Mouse (Mus musculus): Measurements from ENCODE around the gene Sqstm1. TPM values are rescaled to one million over a fixed set of nuclear protein-coding genes. Genes with fewer than 3 reads are reported as not detected.

The Sqstm1 gene
- polyA plus RNA-seq, 1 experiment from 2014 or later: 197 TPM

DNA sequence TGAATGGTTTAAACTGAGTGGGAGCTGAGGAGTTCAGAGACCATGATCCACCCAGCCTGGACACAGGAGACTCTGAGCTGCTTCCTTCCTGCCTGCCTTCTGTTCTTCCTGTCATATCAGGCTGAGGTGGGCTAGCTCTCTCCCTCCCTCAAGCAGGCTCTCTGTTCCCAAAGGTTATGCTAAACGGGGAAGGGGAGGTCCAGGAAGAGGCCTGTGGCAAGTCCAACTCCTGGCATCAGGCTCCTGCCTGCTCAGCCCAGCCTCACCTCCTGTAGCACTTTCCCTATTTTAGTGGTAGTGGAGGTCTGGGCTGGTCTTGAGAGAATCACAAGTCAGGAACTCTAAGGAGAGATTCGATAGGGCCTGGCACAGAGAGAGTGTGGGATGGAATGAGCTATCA, 15.8 kb upstream of the Sqstm1 start:
- H3K4me1 ChIP-seq (ENCODE audit: control insufficient read depth, insufficient read depth, low read length): peaks cover 37% of the 10 kb centered on the region
- H3K4me2 ChIP-seq (replicated peaks; ENCODE audit: low read depth, low read length): peak overlapping the region; percentile 94
- WGBS: 31% methylated on average over 2 of the region's 2 CpGs

DNA sequence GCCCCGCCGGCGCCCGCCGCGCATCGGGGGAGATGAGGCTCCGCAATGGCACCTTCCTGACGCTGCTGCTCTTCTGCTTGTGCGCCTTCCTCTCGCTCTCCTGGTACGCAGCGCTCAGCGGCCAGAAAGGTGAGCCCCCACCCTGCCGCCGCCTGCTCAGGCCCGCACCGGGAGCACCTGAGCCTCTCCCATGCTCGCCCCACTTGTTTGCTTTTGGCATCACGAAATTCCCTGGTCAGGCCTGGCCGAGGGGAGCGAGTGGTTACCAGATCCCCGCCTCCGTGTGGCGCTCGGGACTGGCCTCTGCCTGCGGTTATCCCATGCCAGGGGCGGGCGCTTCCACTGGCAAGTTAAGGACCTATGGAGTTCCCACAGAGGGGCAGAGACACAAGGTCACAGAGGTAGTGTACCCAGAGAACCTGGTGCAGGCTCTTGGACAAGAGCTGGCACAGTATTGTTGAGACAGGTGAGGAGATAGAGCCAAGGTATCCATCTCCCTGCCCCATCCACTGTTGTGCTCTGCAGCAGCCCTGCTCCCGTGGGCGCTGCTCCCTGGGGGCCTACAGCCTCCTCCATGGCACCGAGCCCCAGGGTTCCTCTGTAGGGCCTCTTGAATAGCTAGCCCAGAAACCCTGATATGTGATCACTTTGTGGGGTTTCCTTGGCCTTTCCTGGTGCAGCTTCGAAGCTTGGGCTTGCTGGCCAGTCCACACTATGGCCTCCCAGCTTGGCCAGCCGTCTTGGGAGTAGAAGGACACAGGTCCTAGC, 15.2 kb upstream of the Sqstm1 start:
- peak; percentile 15 for ATAC-seq (ENCODE audit: low FRiP score, low TSS enrichment)
- peaks cover 37% of the 10 kb centered on the region for H3K4me1 ChIP-seq (ENCODE audit: control insufficient read depth, insufficient read depth, low read length)
- no peaks in the 10 kb centered on the region for H3K27me3 ChIP-seq (ENCODE audit: control insufficient read depth, insufficient read depth, low read length)

More for the DNA sequence above, 15.8 kb upstream of the Sqstm1 start:
- ATAC-seq (ENCODE audit: low FRiP score, low TSS enrichment): no peak
- peak overlapping the region; percentile 80 for H3K27ac ChIP-seq (ENCODE audit: low read depth, low read length)
- H3K9me3 ChIP-seq (ENCODE audit: control insufficient read depth, low read length): no peaks in the 10 kb centered on the region
- H3K27me3 ChIP-seq (ENCODE audit: control insufficient read depth, insufficient read depth, low read length): no peaks in the 10 kb centered on the region
- peak overlapping the region; percentile 71 for H3K4me3 ChIP-seq (ENCODE audit: low read length)
- H3K36me3 ChIP-seq (ENCODE audit: control insufficient read depth, insufficient read depth, low read length): no peaks in the 10 kb centered on the region
- H3K9ac ChIP-seq (ENCODE audit: low read depth, low read length): peak overlapping the region; percentile 91

GRCm38 (mm10) chr11:50224671-50225530, 14.3 kb upstream of the Sqstm1 start:
- Histone ChIP-seq H3K36me3 (ENCODE audit: control insufficient read depth, insufficient read depth, low read length) (no peaks in the 10 kb centered on the region), H3K4me1 (ENCODE audit: control insufficient read depth, insufficient read depth, low read length) (peaks cover 37% of the 10 kb centered on the region)

More for the DNA sequence above, 15.2 kb upstream of the Sqstm1 start:
- peak overlapping the region; percentile 80 for H3K27ac ChIP-seq (ENCODE audit: low read depth, low read length)
- WGBS: 2% methylated on average over 25 of the region's 34 CpGs
- peak overlapping the region; percentile 71 for H3K4me3 ChIP-seq (ENCODE audit: low read length)
- H3K4me2 ChIP-seq (replicated peaks; ENCODE audit: low read depth, low read length): peak overlapping the region; percentile 94
- no peaks in the 10 kb centered on the region for H3K36me3 ChIP-seq (ENCODE audit: control insufficient read depth, insufficient read depth, low read length)
- peak overlapping the region; percentile 91 for H3K9ac ChIP-seq (ENCODE audit: low read depth, low read length)
- H3K9me3 ChIP-seq (ENCODE audit: control insufficient read depth, low read length): no peaks in the 10 kb centered on the region

DNA sequence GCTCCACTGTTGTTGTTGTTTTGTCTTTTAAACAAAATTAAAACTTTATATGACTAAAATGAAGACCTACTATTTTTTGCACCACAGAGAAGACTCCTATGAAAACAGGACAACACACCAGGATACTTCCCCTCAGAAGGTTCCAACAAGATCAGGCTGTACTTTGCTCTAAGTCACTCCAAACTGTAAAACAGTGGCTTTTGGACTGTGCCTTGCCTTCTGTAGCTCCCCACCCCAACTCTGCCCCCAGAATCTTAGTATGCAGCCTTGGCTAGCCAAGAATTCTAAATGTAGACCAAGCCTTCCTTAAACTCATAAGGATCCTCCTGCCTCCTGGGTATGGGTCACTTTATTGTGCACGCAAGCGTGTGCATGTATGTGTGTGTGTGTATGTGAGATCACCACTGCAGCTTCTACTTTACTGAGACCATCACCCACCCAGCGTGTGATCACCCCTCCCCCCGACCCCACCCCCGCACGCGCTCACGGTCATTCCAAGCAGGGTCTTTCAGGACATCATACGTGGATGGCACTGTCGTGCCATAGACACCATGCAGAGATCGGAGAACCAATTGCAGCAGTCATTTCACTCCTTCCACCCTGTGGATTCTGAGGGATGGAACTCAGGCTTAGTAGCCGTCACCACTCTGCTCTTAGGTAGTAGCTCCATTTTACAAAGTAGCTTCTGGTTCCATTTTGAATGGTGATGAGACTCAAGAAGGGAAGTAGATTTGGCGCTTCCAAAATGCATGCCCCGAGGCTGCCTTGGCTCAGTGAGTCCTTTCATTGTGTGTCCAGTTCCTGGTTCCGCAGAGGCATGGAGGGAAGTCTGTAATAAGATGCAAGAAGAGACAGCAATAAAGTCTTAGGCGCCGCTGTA, 13.4 kb upstream of the Sqstm1 start:
- Histone ChIP-seq H3K9ac (ENCODE audit: low read depth, low read length) (peak overlapping the region; percentile 91), H3K36me3 (ENCODE audit: control insufficient read depth, insufficient read depth, low read length) (no peaks in the 10 kb centered on the region), H3K27me3 (ENCODE audit: control insufficient read depth, insufficient read depth, low read length) (no peaks in the 10 kb centered on the region), H3K27ac (ENCODE audit: low read depth, low read length) (peak overlapping the region; percentile 80), H3K4me1 (ENCODE audit: control insufficient read depth, insufficient read depth, low read length) (peaks cover 31% of the 10 kb centered on the region), H3K4me2 (replicated peaks; ENCODE audit: low read depth, low read length) (peak overlapping the region; percentile 94), H3K9me3 (ENCODE audit: control insufficient read depth, low read length) (no peaks in the 10 kb centered on the region), H3K4me3 (ENCODE audit: low read length) (peak overlapping the region; percentile 71)
- ATAC-seq (ENCODE audit: low FRiP score, low TSS enrichment): no peak
- WGBS: 6% methylated on average over 17 of the region's 17 CpGs

More at GRCm38 (mm10) chr11:50224671-50225530, 14.3 kb upstream of the Sqstm1 start:
- peak overlapping the region; percentile 91 for H3K9ac ChIP-seq (ENCODE audit: low read depth, low read length)
- H3K27ac ChIP-seq (ENCODE audit: low read depth, low read length): peak overlapping the region; percentile 80
- peak; percentile 88 for ATAC-seq (ENCODE audit: low FRiP score, low TSS enrichment)
- peak overlapping the region; percentile 94 for H3K4me2 ChIP-seq (replicated peaks; ENCODE audit: low read depth, low read length)
- peak overlapping the region; percentile 71 for H3K4me3 ChIP-seq (ENCODE audit: low read length)
- WGBS: under 1% methylated on average over 63 of the region's 70 CpGs
- no peaks in the 10 kb centered on the region for H3K9me3 ChIP-seq (ENCODE audit: control insufficient read depth, low read length)
- no peaks in the 10 kb centered on the region for H3K27me3 ChIP-seq (ENCODE audit: control insufficient read depth, insufficient read depth, low read length)

DNA sequence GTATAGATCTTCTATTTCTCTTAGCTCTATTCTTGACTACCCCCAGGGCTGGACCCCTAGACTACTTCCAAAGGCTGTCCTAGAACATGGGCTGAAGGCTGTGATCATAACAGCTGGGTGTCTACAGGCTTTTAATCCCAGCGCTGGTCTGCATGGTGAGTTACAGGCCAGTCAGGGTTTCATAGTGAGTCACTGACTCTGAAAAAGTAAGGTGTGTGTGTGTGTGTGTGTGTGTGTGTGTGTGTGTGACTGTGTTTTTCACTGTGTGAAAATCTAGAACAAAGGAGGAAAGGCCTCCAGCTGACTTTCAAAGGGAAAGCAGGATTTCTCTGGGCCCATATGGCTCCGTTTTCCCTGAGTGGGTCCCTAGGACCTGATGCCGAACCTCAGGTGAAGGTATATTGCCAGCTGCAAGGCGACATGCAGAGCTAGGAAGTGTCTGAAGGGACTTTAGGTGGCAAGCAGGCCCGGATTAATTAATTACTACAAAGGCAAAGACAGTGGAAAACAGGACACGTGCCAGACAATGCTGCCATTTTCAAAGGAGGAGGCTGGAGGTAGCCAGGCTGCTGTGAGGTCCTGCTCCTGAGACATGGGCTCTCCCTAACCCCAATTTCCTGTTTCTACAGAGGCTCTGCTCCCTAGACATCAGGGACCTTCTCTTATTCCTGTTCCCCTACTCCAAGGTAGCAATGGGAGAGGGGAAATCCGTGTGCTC, 12.1 kb upstream of the Sqstm1 start:
- no peaks in the 10 kb centered on the region for H3K36me3 ChIP-seq (ENCODE audit: control insufficient read depth, insufficient read depth, low read length)
- no peaks in the 10 kb centered on the region for H3K9me3 ChIP-seq (ENCODE audit: control insufficient read depth, low read length)
- H3K27ac ChIP-seq (ENCODE audit: low read depth, low read length): no peak overlapping the region
- no peak overlapping the region for H3K4me3 ChIP-seq (ENCODE audit: low read length)
- ATAC-seq (ENCODE audit: low FRiP score, low TSS enrichment): no peak
- 61% methylated on average over 7 of the region's 7 CpGs for WGBS
- H3K9ac ChIP-seq (ENCODE audit: low read depth, low read length): no peak overlapping the region
- no peaks in the 10 kb centered on the region for H3K27me3 ChIP-seq (ENCODE audit: control insufficient read depth, insufficient read depth, low read length)
- no peak overlapping the region for H3K4me2 ChIP-seq (replicated peaks; ENCODE audit: low read depth, low read length)
- peaks cover 23% of the 10 kb centered on the region for H3K4me1 ChIP-seq (ENCODE audit: control insufficient read depth, insufficient read depth, low read length)

DNA sequence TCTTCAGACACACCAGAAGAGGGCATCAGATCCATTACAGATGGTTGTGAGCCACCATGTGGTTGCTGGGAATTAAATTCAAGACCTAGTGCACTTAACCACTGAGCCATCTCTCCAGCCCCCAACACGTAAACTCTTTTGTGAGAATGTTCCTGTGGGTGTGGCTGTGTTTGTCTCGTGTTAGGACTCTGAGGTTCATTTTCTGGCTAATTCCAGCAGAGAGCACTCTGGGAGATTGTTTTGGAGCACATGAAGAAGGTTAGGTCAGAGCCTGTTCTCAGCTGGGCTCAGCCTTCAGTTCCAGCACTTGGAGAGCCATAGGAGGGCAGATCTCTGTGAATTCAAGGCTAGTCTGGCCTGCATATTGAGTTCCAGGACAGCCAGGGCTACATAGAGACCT, 9.2 kb upstream of the Sqstm1 start:
- Histone ChIP-seq H3K27ac (ENCODE audit: low read depth, low read length) (no peak overlapping the region), H3K4me3 (ENCODE audit: low read length) (no peak overlapping the region), H3K27me3 (ENCODE audit: control insufficient read depth, insufficient read depth, low read length) (no peaks in the 10 kb centered on the region), H3K4me1 (ENCODE audit: control insufficient read depth, insufficient read depth, low read length) (peaks cover 22% of the 10 kb centered on the region), H3K36me3 (ENCODE audit: control insufficient read depth, insufficient read depth, low read length) (no peaks in the 10 kb centered on the region), H3K4me2 (replicated peaks; ENCODE audit: low read depth, low read length) (no peak overlapping the region), H3K9me3 (ENCODE audit: control insufficient read depth, low read length) (no peaks in the 10 kb centered on the region), H3K9ac (ENCODE audit: low read depth, low read length) (no peak overlapping the region)
- ATAC-seq (ENCODE audit: low FRiP score, low TSS enrichment): no peak
- 66% methylated on average over 2 of the region's 2 CpGs for WGBS

- Histone ChIP-seq H3K9me3 (ENCODE audit: control insufficient read depth, low read length) (no peaks in the 10 kb centered on the region), H3K36me3 (ENCODE audit: control insufficient read depth, insufficient read depth, low read length) (no peaks in the 10 kb centered on the region), H3K27me3 (ENCODE audit: control insufficient read depth, insufficient read depth, low read length) (no peaks in the 10 kb centered on the region), H3K4me2 (replicated peaks; ENCODE audit: low read depth, low read length) (no peak overlapping the region), H3K4me1 (ENCODE audit: control insufficient read depth, insufficient read depth, low read length) (peaks cover 22% of the 10 kb centered on the region), H3K9ac (ENCODE audit: low read depth, low read length) (no peak overlapping the region), H3K4me3 (ENCODE audit: low read length) (no peak overlapping the region), H3K27ac (ENCODE audit: low read depth, low read length) (no peak overlapping the region)
- no peak for ATAC-seq (ENCODE audit: low FRiP score, low TSS enrichment)
- WGBS: 43% methylated on average over 4 of the region's 4 CpGs
Observed at GRCm38 (mm10) chr11:50217811-50218210, 7.2 kb upstream of the Sqstm1 start.

DNA sequence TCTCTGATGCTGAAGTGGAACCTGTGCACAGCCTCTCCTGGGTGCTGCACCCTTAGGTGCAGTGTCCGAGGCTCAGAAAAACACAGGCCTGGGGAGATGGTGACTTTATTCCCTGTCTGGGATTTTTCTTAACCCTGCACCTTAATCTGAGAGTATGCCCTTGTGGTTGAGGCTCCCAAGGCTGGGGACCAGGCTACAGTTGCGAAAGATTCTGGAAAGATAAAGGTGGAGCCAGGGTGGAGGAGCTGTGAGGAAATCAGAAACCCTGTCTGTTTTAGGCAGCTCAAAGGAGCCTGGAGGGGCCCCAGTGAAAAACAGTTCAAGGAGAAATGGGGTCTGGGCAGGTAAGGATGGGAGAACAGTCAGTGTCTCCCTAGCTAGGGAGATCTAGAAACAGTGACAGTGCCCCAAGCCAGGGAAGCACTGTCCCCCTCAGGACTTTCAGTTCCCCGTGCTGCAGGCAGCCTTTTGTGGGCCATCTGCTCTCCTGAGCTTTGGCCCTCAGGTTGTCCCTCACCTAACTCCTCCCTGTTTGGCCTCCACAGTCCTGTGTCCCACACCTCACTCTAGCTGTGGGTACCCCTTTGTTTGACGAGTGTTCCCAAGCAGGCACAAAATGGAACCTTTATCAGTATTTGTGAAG, 6.2 kb upstream of the Sqstm1 start:
- no peak for ATAC-seq (ENCODE audit: low FRiP score, low TSS enrichment)
- 75% methylated on average over 4 of the region's 4 CpGs for WGBS
- no peak overlapping the region for H3K27ac ChIP-seq (ENCODE audit: low read depth, low read length)
- H3K4me3 ChIP-seq (ENCODE audit: low read length): no peak overlapping the region
- no peak overlapping the region for H3K4me2 ChIP-seq (replicated peaks; ENCODE audit: low read depth, low read length)
- H3K36me3 ChIP-seq (ENCODE audit: control insufficient read depth, insufficient read depth, low read length): no peaks in the 10 kb centered on the region
- H3K4me1 ChIP-seq (ENCODE audit: control insufficient read depth, insufficient read depth, low read length): peaks cover 22% of the 10 kb centered on the region
- no peak overlapping the region for H3K9ac ChIP-seq (ENCODE audit: low read depth, low read length)
- H3K9me3 ChIP-seq (ENCODE audit: control insufficient read depth, low read length): no peaks in the 10 kb centered on the region
- no peaks in the 10 kb centered on the region for H3K27me3 ChIP-seq (ENCODE audit: control insufficient read depth, insufficient read depth, low read length)

Data from kidney, embryonic 14.5 days (tissue).